Mouse (Mus musculus) lung, postnatal 10 days (tissue): ENCODE measurements around the gene Mrpl4.
"Not testable (repeated sequence)": the region's sequence is repeated elsewhere in the genome, so short reads cannot be mapped to it uniquely, and the experiment has no call there.

Experiments used
- DNase-seq: peaks from one replicate; pipeline ENCODE4 v3.0.0; 2021

The Mrpl4 gene

GRCm38 (mm10) chr9:21044785-21045184 is 42.2 kb downstream of the Mrpl4 start:
- not testable (repeated sequence) for DNase-seq

- no peak for DNase-seq
These were observed 42.7 kb downstream of the Mrpl4 start for GRCm38 (mm10) chr9:21045235-21045634.

GRCm38 (mm10) chr9:21051578-21051977 is 49.0 kb downstream of the Mrpl4 start:
- no peak for DNase-seq
